8 mouse cellular contexts compared by ENCODE assay signal in the genomic region with DNA sequence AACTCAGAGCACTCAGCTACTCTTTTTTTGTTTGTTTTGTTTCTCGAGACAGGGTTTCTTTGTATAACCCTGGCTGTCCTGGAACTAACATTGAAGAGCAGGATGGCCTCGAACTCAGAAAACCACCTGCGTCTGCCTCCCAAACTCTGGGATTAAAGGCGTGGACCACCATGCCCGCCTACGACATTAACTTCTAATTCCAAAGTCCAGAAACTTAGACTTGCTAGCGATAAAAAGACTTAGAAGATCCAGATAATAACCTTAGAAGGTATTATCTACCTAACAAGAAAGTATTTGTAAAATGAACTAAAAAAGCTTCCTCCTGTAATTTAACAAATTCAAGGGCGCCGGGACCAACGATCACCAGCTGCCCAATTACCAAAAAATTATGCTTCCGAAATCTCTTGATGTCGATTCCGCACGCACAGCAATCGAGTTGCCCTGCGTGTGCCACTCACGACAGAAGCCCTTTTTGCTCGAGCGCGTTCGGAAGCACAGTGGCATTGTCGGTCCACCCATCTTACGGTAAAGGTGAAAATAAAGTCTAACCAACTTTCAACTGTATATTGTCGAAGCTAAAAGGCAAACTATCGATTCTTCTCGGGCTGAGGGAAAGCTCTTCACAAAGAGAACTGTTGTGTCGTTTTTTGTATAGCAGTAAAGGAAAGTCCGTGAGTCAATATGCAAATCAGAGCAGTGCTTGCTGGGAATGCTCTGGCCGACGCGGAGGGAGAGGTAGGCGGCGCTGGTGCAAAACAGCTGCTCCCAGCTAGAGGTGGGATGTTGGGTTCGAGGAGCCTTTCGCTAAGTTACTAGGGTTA. TPM values are rescaled to one million over a fixed set of nuclear protein-coding genes. Genes with fewer than 3 reads are reported as not detected.
A peak's percentile ranks its signal among the peaks of the same experiment; 100 is the strongest.
DNase-seq lines count a peak whose midpoint lies in the region; ATAC-seq and TF ChIP-seq lines count a peak whose summit lies in the region.

No protein-coding gene starts in this region.

- under 1% methylated on average over 35 of the region's 35 CpGs for WGBS in forebrain, embryonic 15.5 days
- WGBS in lung, embryonic 14.5 days = under 1% methylated on average over 35 of the region's 35 CpGs
- WGBS in olfactory bulb, adult 2 months = under 1% methylated on average over 35 of the region's 35 CpGs
- WGBS in thymus, adult 2 months = under 1% methylated on average over 35 of the region's 35 CpGs

- no peaks in the 10 kb centered on the region for H3K9me3 ChIP-seq in ES-E14 (ENCODE audit: control insufficient read depth, insufficient read depth, low read depth, low read length)
- no peaks in the 10 kb centered on the region for H3K9me3 ChIP-seq in forebrain, embryonic 15.5 days
- H3K9me3 ChIP-seq in lung, embryonic 14.5 days (ENCODE audit: low read depth, low read length) = no peaks in the 10 kb centered on the region

- in situ Hi-C loops in ES-E14 (cut with MboI; ENCODE audit: low sequenced_read_pairs in 2 of 2, unreplicated experiment in 2 of 2) = no loop called here

- TF ChIP-seq CTCF in layer of hippocampus, adult 2 months (conservative IDR thresholded peaks at IDR 0.05) = peak; percentile 66
- peak; percentile 58 for TF ChIP-seq CTCF in lung, embryonic 14.5 days (IDR thresholded peaks at IDR 0.05; ENCODE audit: low read depth)
- no peak for TF ChIP-seq CTCF in olfactory bulb, adult 2 months (IDR thresholded peaks at IDR 0.05; ENCODE audit: insufficient read depth, low read depth, low read length)
- TF ChIP-seq CTCF in thymus, adult 2 months (IDR thresholded peaks at IDR 0.05; ENCODE audit: borderline replicate concordance, control insufficient read depth, extremely low read depth, insufficient read depth, low read length, poor library complexity) = no peak

- H3K4me3 ChIP-seq in ES-E14 (ENCODE audit: insufficient read depth in 1 of 2, low read depth in 1 of 2, low read length in 2 of 2, poor library complexity in 1 of 2, severe bottlenecking in 1 of 2) = 0 out of 4 replicates have a peak overlapping the region, but pooled peaks have one; percentile 6 to 27
- H3K4me3 ChIP-seq in forebrain, embryonic 15.5 days = peak overlapping the region; percentile 33
- H3K4me3 ChIP-seq in layer of hippocampus, adult 2 months = peak overlapping the region; percentile 38
- H3K4me3 ChIP-seq in lung, embryonic 14.5 days (ENCODE audit: low read depth, low read length) = peak overlapping the region; percentile 27
- peak overlapping the region; percentile 24 for H3K4me3 ChIP-seq in olfactory bulb, adult 2 months (ENCODE audit: insufficient read depth, low read depth, low read length)
- H3K4me3 ChIP-seq in thymus, adult 2 months (ENCODE audit: control insufficient read depth, insufficient read depth, low read length) = no peak overlapping the region

- peak; percentile 83 for DNase-seq in ES-E14 (ENCODE audit: low read depth, low spot score)
- peak; percentile 84 for DNase-seq in cerebellum, adult 11-12 months
- peak; percentile 81 to 89 for DNase-seq in heart, postnatal 36 days
- DNase-seq in layer of hippocampus, adult 2 months (ENCODE audit: low spot score in 2 of 2) = peak; percentile 78 to 87
- DNase-seq in lung, embryonic 14.5 days = peak; percentile 97
- DNase-seq in thymus, adult 2 months = peak; percentile 83

- TF ChIP-seq POLR2A in olfactory bulb, adult 2 months (IDR thresholded peaks at IDR 0.05; ENCODE audit: insufficient read depth, low read depth, low read length) = peak; percentile 100
- peak; percentile 99 for TF ChIP-seq POLR2A in thymus, adult 2 months (IDR thresholded peaks at IDR 0.05; ENCODE audit: control insufficient read depth, extremely low read depth, insufficient read depth, low read length, poor library complexity)

- H3K4me2 ChIP-seq in forebrain, embryonic 15.5 days (replicated peaks) = peak overlapping the region; percentile 47
- H3K4me2 ChIP-seq in lung, embryonic 14.5 days = peak overlapping the region; percentile 66

- intact Hi-C loops in heart, postnatal 36 days (cut with DNase I) = loop anchor here (5.0 to 10.0 kb wide), 2 partner anchors 152 to 185 kb away; partner anchors contain the start of gene Phactr4

- H3K36me3 ChIP-seq in ES-E14 (ENCODE audit: control insufficient read depth, insufficient read depth, low read length, poor library complexity, severe bottlenecking) = no peaks in the 10 kb centered on the region
- H3K36me3 ChIP-seq in forebrain, embryonic 15.5 days = no peaks in the 10 kb centered on the region
- no peaks in the 10 kb centered on the region for H3K36me3 ChIP-seq in lung, embryonic 14.5 days (ENCODE audit: insufficient read depth)
- no peaks in the 10 kb centered on the region for H3K36me3 ChIP-seq in thymus, adult 2 months (ENCODE audit: control insufficient read depth, insufficient read depth, low read length)

- peaks cover 0 to 3% of the 10 kb centered on the region in 2 experiments; a peak in 2 of 4 replicates for H3K4me1 ChIP-seq in ES-E14 (ENCODE audit: control insufficient read depth in 2 of 2, insufficient read depth in 2 of 2, low read length in 2 of 2, poor library complexity in 1 of 2)
- peaks cover 18% of the 10 kb centered on the region for H3K4me1 ChIP-seq in forebrain, embryonic 15.5 days
- peaks cover 4% of the 10 kb centered on the region; the same call in 1 of the 2 replicates for H3K4me1 ChIP-seq in lung, embryonic 14.5 days (ENCODE audit: insufficient read depth)
- H3K4me1 ChIP-seq in olfactory bulb, adult 2 months (ENCODE audit: control insufficient read depth, insufficient read depth, low read length) = no peaks in the 10 kb centered on the region
- H3K4me1 ChIP-seq in thymus, adult 2 months (replicated peaks; ENCODE audit: control insufficient read depth, insufficient read depth, low read length) = 0 out of 2 replicates have a peak, but pooled peaks cover 3% of the 10 kb centered on the region

- ATAC-seq in forebrain, embryonic 15.5 days (replicated peaks) = peak; percentile 67
- ATAC-seq in lung, embryonic 14.5 days (ENCODE audit: insufficient read depth) = peak; percentile 77

- peak overlapping the region; percentile 60; the same call in 1 of the 2 replicates for H3K9ac ChIP-seq in ES-E14 (ENCODE audit: insufficient read depth, low read depth, low read length, poor library complexity, severe bottlenecking)
- H3K9ac ChIP-seq in forebrain, embryonic 15.5 days (replicated peaks) = peak overlapping the region; percentile 47
- peak overlapping the region; percentile 67 for H3K9ac ChIP-seq in lung, embryonic 14.5 days

- H3K27me3 ChIP-seq in forebrain, embryonic 15.5 days = no peaks in the 10 kb centered on the region
- no peaks in the 10 kb centered on the region for H3K27me3 ChIP-seq in lung, embryonic 14.5 days (ENCODE audit: insufficient read depth, low read length)
- H3K27me3 ChIP-seq in thymus, adult 2 months (ENCODE audit: control insufficient read depth, insufficient read depth, low read length) = no peaks in the 10 kb centered on the region

- peak overlapping the region; percentile 72 for H3K27ac ChIP-seq in ES-E14 (ENCODE audit: insufficient read depth, low read depth, low read length, poor library complexity, severe bottlenecking)
- H3K27ac ChIP-seq in forebrain, embryonic 15.5 days (replicated peaks) = peak overlapping the region; percentile 91
- peak overlapping the region; percentile 100 for H3K27ac ChIP-seq in layer of hippocampus, adult 2 months
- peak overlapping the region; percentile 97 for H3K27ac ChIP-seq in lung, embryonic 14.5 days (ENCODE audit: low read depth)
- peak overlapping the region; percentile 91 for H3K27ac ChIP-seq in olfactory bulb, adult 2 months (ENCODE audit: insufficient read depth, low read depth, low read length)
- H3K27ac ChIP-seq in thymus, adult 2 months (ENCODE audit: control insufficient read depth, insufficient read depth, low read length) = peak overlapping the region; percentile 79

RNA-seq across cellular contexts. Expression of gene Taf12, which starts 4.2 kb away (rescaled TPM):
- 12.1 and 21.9 TPM in 2 replicates for total RNA-seq in ES-E14 (2012; rRNA removed)
- polyA plus RNA-seq in forebrain, embryonic 15.5 days (2015; fragmentation: Nextera tagmentation; extraction: Ambion mirVana) = 44.6 and 50.5 TPM in 2 replicates
- 10 to 100 TPM; 28.2 to 34.8 TPM for total RNA-seq in heart, postnatal 36 days (2021)
- total RNA-seq in layer of hippocampus, adult 2 months (2021) = 10 to 100 TPM; 24.6 to 26.2 TPM
- polyA plus RNA-seq in lung, embryonic 14.5 days (2014; fragmentation: Nextera tagmentation; extraction: Ambion mirVana) = 48.7 and 49.1 TPM in 2 replicates
- not detected in 2 replicates for polyA plus RNA-seq in olfactory bulb, adult 2 months (2012; ENCODE audit: insufficient read depth, insufficient read length, low replicate concordance, missing spikeins)
- polyA plus RNA-seq in thymus, adult 2 months (2012; rRNA removed) = 13.7 and 17.2 TPM in 2 replicates

RNA-seq across cellular contexts. Expression of gene Gmeb1, which starts 8.5 kb away (rescaled TPM):
- 20.7 and 22.3 TPM in 2 replicates for total RNA-seq in ES-E14 (2012; rRNA removed)
- polyA plus RNA-seq in forebrain, embryonic 15.5 days (2015; fragmentation: Nextera tagmentation; extraction: Ambion mirVana) = 50.8 and 53.3 TPM in 2 replicates
- 1 to 10 TPM; 8.8 to 9.6 TPM for total RNA-seq in heart, postnatal 36 days (2021)
- 10 to 100 TPM; 25.2 to 28.3 TPM for total RNA-seq in layer of hippocampus, adult 2 months (2021)
- polyA plus RNA-seq in lung, embryonic 14.5 days (2014; fragmentation: Nextera tagmentation; extraction: Ambion mirVana) = 33.1 and 39.5 TPM in 2 replicates
- polyA plus RNA-seq in olfactory bulb, adult 2 months (2012; ENCODE audit: insufficient read depth, insufficient read length, low replicate concordance, missing spikeins) = not detected in 2 replicates
- 47.5 and 49.6 TPM in 2 replicates for polyA plus RNA-seq in thymus, adult 2 months (2012; rRNA removed)

RNA-seq across cellular contexts. Expression of gene Rab42, which starts 33.2 kb away (rescaled TPM):
- 0.69 and 1.1 TPM in 2 replicates for total RNA-seq in ES-E14 (2012; rRNA removed)
- 0.60 and 1.0 TPM in 2 replicates for polyA plus RNA-seq in forebrain, embryonic 15.5 days (2015; fragmentation: Nextera tagmentation; extraction: Ambion mirVana)
- under 1 TPM in 1 of 2 experiments, not detected in 1; 0.98 TPM for total RNA-seq in heart, postnatal 36 days (2021)
- total RNA-seq in layer of hippocampus, adult 2 months (2021) = 1 to 10 TPM; 1.2 to 2.1 TPM
- 1.2 and 1.9 TPM in 2 replicates for polyA plus RNA-seq in lung, embryonic 14.5 days (2014; fragmentation: Nextera tagmentation; extraction: Ambion mirVana)
- not detected in 2 replicates for polyA plus RNA-seq in olfactory bulb, adult 2 months (2012; ENCODE audit: insufficient read depth, insufficient read length, low replicate concordance, missing spikeins)
- 6.2 and 6.8 TPM in 2 replicates for polyA plus RNA-seq in thymus, adult 2 months (2012; rRNA removed)

RNA-seq across cellular contexts. Expression of gene Ythdf2, which starts 57.8 kb away (rescaled TPM):
- 56.1 and 67.7 TPM in 2 replicates for total RNA-seq in ES-E14 (2012; rRNA removed)
- polyA plus RNA-seq in forebrain, embryonic 15.5 days (2015; fragmentation: Nextera tagmentation; extraction: Ambion mirVana) = 151 and 160 TPM in 2 replicates
- total RNA-seq in heart, postnatal 36 days (2021) = 10 to 100 TPM; 27.6 to 30.5 TPM
- total RNA-seq in layer of hippocampus, adult 2 months (2021) = 10 to 100 TPM; 43.8 to 46.5 TPM
- polyA plus RNA-seq in lung, embryonic 14.5 days (2014; fragmentation: Nextera tagmentation; extraction: Ambion mirVana) = 121 and 132 TPM in 2 replicates
- not detected in 2 replicates for polyA plus RNA-seq in olfactory bulb, adult 2 months (2012; ENCODE audit: insufficient read depth, insufficient read length, low replicate concordance, missing spikeins)
- 36.0 and 36.3 TPM in 2 replicates for polyA plus RNA-seq in thymus, adult 2 months (2012; rRNA removed)

RNA-seq across cellular contexts. Expression of gene Trnau1ap, which starts 59.4 kb away (rescaled TPM):
- 48.6 and 61.8 TPM in 2 replicates for total RNA-seq in ES-E14 (2012; rRNA removed)
- polyA plus RNA-seq in forebrain, embryonic 15.5 days (2015; fragmentation: Nextera tagmentation; extraction: Ambion mirVana) = 86.3 and 92.3 TPM in 2 replicates
- total RNA-seq in heart, postnatal 36 days (2021) = 10 to 100 TPM; 25.0 to 28.8 TPM
- total RNA-seq in layer of hippocampus, adult 2 months (2021) = 10 to 100 TPM; 20.7 to 26.0 TPM
- 69.9 and 71.8 TPM in 2 replicates for polyA plus RNA-seq in lung, embryonic 14.5 days (2014; fragmentation: Nextera tagmentation; extraction: Ambion mirVana)
- polyA plus RNA-seq in olfactory bulb, adult 2 months (2012; ENCODE audit: insufficient read depth, insufficient read length, low replicate concordance, missing spikeins) = not detected in 2 replicates
- 18.9 and 23.1 TPM in 2 replicates for polyA plus RNA-seq in thymus, adult 2 months (2012; rRNA removed)

Comparison
In these comparisons a context has a peak if more than half of its experiments do, and no peak if none do; other contexts are left out.
1. CTCF ChIP-seq: peak in layer of hippocampus, adult 2 months (single experiment) and lung, embryonic 14.5 days (single experiment); none in olfactory bulb, adult 2 months (single experiment) and thymus, adult 2 months (single experiment).
2. Peak in every context shown above with its lines, with median percentiles within 50 percentile points of each other: DNase-seq, H3K27ac ChIP-seq and H3K9ac ChIP-seq.